Mouse (Mus musculus) neural tube, embryonic 11.5 days (tissue): Measurements from ENCODE around the gene Smox. TPM values are rescaled to one million over a fixed set of nuclear protein-coding genes. Genes with fewer than 3 reads are reported as not detected.
A peak's percentile ranks its signal among the peaks of the same experiment; 100 is the strongest.

Experiments
- ATAC-seq: fragments of 200-750 bp; cut with Nextera tagmentation; 2 replicates; pipeline ENCODE4 v1.8.0; 2017; ENCODE audit warnings: moderate number of reproducible peaks, mild to moderate bottlenecking, moderate TSS enrichment, moderate library complexity; ENCODE audit not compliant: insufficient read depth, low FRiP score, low TSS enrichment
- DNase-seq: peaks from one replicate; pipeline ENCODE4 v3.0.0-alpha.2; 2015; ENCODE audit warnings: low spot score
- H3K27ac ChIP-seq: fragments of 300-500 bp; sonication (generic); 2 replicates; pipeline ENCODE4 v1.5.1; 2014; ENCODE audit warnings: low read depth, mild to moderate bottlenecking, low read length
- H3K27me3 ChIP-seq: fragments of 300-500 bp; sonication (generic); 2 replicates; pipeline ENCODE4 v1.6.1; 2014; ENCODE audit warnings: mild to moderate bottlenecking, low read length, mixed read lengths; ENCODE audit not compliant: control insufficient read depth, insufficient read depth
- H3K36me3 ChIP-seq: fragments of 300-500 bp; sonication (generic); 2 replicates; pipeline ENCODE4 v1.6.1; 2014; ENCODE audit warnings: mild to moderate bottlenecking, low read length, moderate library complexity, mixed read lengths; ENCODE audit not compliant: control insufficient read depth, insufficient read depth
- H3K4me1 ChIP-seq: fragments of 300-500 bp; sonication (generic); 2 replicates; pipeline ENCODE4 v1.6.1; 2014; ENCODE audit warnings: low read length, mixed read lengths; ENCODE audit not compliant: control insufficient read depth, insufficient read depth
- H3K4me2 ChIP-seq: fragments of 300-500 bp; sonication (generic); 2 replicates; pipeline ENCODE4 v1.6.1; 2014; ENCODE audit warnings: low read depth, mild to moderate bottlenecking, moderate library complexity
- H3K4me3 ChIP-seq: fragments of 300-500 bp; sonication (generic); 2 replicates; pipeline ENCODE4 v1.5.1; 2014; ENCODE audit warnings: low read depth, low read length
- H3K9ac ChIP-seq: fragments of 300-500 bp; sonication (generic); 2 replicates; pipeline ENCODE4 v1.6.1; 2014; ENCODE audit warnings: mild to moderate bottlenecking, low read length
- H3K9me3 ChIP-seq: fragments of 300-500 bp; sonication (generic); 2 replicates; pipeline ENCODE4 v1.6.1; 2016; ENCODE audit warnings: low read length; ENCODE audit not compliant: control insufficient read depth
- WGBS: fragments of 180-500 bp; shearing (Covaris S2); extraction: QIAGEN DNeasy Blood & Tissue Kit; methylation state at CpG from one replicate; pipeline ENCODE4 v1.1.7; 2014; 5-methylcytosine and 5-hydroxymethylcytosine counted together
- polyA plus RNA-seq: library from polyadenylated mRNA; unstranded; fragments of >200 nt; fragmentation: Nextera tagmentation; extraction: Ambion mirVana; gene quantifications from 2 replicates; pipeline ENCODE4 v1.2.1, GENCODE M21; 2014

The Smox gene
- polyA plus RNA-seq, 1 experiment from 2014 or later = 29.7 TPM

DNA sequence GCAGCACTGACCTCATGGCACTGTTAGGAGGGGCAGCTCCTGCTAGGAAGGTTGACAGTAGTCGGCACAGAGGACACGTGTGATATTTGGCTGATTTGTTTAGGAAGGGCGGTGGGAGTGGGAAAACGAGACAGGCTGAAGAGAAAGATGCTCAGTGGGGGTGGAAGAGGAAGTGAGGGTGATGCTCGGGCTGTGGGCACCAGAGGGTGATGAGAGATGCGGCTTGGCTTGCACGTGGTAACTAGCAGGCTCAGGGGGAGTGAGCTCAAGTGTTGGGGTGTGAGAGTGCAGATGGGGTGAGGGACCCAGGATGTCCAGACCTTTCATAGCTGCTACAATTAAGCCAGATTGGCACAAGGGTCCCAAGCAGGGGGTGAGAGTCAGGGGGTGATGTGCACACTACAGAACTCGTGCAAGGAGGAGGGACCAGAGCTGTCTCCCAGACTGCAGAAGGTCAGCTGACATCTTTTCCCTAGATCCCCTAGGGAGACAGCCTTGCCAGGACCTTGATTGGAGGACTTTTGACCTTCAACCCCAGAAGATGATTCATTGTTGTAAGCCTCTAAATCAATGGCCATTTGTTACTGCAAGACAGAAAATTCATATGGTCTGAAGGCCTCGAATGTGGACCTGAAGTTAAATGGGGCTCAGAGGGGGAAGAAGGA lies 61.6 kb downstream of the Smox start:
- Histone ChIP-seq H3K36me3 (no peaks in the 10 kb centered on the region), H3K4me2 (no peak overlapping the region), H3K4me1 (no peaks in the 10 kb centered on the region), H3K27me3 (peaks cover 4% of the 10 kb centered on the region; the same call in 1 of the 2 replicates), H3K27ac (no peak overlapping the region), H3K4me3 (no peak overlapping the region), H3K9ac (no peak overlapping the region), H3K9me3 (no peaks in the 10 kb centered on the region)
- ATAC-seq = no peak
- 33% methylated on average over 9 of the region's 9 CpGs for WGBS
- no peak for DNase-seq

DNA sequence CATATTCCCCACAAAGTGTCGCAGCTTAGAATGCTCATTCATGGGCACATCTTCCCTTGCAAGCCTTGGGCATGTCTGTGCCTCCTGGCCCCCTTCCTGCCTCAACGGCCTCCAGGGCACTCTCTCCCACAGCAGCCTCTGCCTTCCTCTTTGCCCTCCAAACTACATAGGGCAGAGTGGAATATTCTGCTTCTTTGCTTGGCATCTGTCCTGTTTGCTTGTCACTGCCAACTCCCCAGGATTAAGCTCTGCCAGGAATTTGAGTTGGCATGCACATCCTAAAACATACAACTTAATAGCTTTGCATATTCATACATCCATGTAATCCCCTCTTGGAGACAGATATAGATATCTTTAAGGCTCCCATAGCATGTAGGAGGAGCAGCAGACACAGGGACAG lies 66.6 kb downstream of the Smox start:
- Histone ChIP-seq H3K36me3 (no peaks in the 10 kb centered on the region), H3K9me3 (no peaks in the 10 kb centered on the region), H3K27ac (no peak overlapping the region), H3K4me3 (no peak overlapping the region), H3K4me2 (no peak overlapping the region), H3K4me1 (peaks cover 6% of the 10 kb centered on the region; the same call in 1 of the 2 replicates), H3K9ac (no peak overlapping the region), H3K27me3 (peaks cover 43% of the 10 kb centered on the region)
- no peak for ATAC-seq
- WGBS = 75% methylated on average over 2 of the region's 2 CpGs
- no peak for DNase-seq

DNA sequence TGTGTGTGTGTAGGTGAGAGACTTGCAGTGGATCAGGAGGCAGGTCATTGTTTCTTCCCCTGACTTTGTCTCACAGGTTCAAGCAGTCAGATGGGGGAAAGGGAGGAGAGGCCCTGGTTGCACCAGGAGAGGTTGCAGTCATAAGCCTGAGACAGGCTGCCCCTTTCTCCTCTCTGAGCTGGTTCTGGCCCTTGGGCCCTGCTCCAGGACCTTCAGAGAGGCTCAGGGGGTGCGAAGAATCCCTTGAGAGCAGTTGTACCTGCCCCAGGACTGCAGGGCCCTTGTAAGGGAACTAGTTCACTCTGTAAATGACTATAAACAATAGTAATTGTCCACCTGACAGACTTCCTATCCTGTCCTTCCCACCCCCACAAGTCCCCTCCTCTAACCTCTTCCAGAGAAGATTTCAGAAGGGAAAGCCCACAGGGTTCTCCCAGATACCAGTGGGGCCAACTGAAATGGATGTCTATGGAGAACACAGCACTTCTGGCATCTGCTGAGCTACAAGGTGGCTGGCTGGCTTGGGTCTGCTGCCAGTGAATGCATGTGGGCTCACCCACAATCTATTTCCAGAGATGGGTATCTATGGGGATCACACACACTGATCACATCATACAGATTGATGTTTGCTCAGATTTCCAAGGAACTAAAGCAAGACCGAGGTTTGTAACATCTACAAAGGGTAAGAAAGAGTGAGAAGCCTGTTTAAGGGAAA lies 69.1 kb downstream of the Smox start:
- no peak for DNase-seq
- H3K9ac ChIP-seq = no peak overlapping the region
- 49% methylated on average over 2 of the region's 2 CpGs for WGBS
- H3K27ac ChIP-seq = no peak overlapping the region
- ATAC-seq = no peak
- H3K4me3 ChIP-seq = no peak overlapping the region
- peaks cover 55% of the 10 kb centered on the region for H3K27me3 ChIP-seq
- H3K36me3 ChIP-seq = no peaks in the 10 kb centered on the region
- peaks cover 7% of the 10 kb centered on the region; the same call in 1 of the 2 replicates for H3K4me1 ChIP-seq
- H3K4me2 ChIP-seq = no peak overlapping the region
- H3K9me3 ChIP-seq = no peaks in the 10 kb centered on the region

DNA sequence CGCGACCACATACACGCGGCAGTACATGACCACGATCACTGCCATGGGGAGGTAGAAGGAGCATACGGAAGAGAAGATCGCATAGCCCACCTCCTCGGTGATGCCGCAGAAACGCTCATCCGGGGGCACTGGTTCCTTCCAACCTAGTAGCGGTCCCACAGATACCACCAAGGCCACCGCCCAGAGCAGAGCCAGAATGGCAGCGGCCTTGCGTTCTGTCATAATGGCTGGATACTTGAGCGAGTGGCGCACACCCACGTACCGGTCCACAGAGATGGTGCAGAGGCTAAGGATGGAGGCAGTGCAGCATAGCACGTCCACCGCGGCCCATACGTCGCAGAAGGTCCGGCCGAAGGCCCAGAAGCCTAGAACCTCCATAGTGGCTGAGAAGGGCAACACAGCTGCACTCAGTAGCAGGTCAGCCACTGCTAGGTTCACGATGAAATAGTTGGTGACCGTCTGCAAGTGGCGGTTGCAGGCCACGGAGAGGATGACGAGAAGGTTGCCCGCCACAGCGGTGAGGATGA lies 70.1 kb downstream of the Smox start:
- no peak for DNase-seq
- Histone ChIP-seq H3K27ac (no peak overlapping the region), H3K4me2 (no peak overlapping the region; the same call in 1 of the 2 replicates), H3K36me3 (no peaks in the 10 kb centered on the region), H3K9me3 (no peaks in the 10 kb centered on the region), H3K9ac (no peak overlapping the region), H3K27me3 (peaks cover 55% of the 10 kb centered on the region), H3K4me3 (peak overlapping the region; percentile 51), H3K4me1 (peaks cover 7% of the 10 kb centered on the region; the same call in 1 of the 2 replicates)
- 2% methylated on average over 33 of the region's 33 CpGs for WGBS
- ATAC-seq = 0 out of 2 replicates have a peak, but pooled peaks have one; percentile 33

DNA sequence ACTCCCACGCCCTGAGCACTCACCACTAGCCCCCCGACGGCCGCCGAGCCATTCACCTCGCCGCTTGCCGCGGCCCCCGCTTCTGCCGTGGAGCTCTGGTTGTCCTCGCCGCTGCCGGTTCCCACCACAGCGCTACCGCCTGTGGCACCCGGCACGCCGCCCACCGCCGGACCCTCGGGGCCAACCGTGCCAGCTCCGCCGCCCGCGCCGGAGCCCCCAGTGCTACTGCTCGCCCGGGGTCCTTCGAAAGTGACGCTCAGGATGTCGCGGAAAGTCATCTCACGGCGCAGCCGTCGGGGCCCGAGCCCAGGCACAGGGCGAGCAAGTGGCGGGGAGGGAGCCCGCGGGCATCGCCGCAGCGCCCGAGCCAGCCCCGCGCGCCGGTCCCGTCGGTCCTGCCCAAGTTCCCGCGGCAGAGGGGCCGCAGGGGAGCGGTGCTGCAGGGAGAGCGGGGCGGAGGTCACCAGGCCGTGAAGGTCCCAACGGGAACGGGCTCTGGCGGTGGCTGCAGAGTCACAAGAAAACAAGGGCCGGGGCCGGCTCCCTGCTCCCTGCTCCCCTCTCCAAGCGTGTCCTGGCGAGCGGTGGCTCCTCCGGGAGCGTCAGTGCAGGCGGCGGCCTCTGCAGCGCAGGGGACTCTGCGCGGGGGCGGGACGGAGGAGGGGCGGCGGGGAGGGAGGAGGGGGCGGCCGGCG lies 70.7 kb downstream of the Smox start, which contains the start of gene Adra1d:
Gene Adra1d (minus strand): TSS at position 393 of the 695 bp plus-strand sequence.
- under 1% methylated on average over 58 of the region's 82 CpGs for WGBS
- ATAC-seq = peak; percentile 66
- no peak within 1 kb of the TSS for H3K27ac ChIP-seq

DNA sequence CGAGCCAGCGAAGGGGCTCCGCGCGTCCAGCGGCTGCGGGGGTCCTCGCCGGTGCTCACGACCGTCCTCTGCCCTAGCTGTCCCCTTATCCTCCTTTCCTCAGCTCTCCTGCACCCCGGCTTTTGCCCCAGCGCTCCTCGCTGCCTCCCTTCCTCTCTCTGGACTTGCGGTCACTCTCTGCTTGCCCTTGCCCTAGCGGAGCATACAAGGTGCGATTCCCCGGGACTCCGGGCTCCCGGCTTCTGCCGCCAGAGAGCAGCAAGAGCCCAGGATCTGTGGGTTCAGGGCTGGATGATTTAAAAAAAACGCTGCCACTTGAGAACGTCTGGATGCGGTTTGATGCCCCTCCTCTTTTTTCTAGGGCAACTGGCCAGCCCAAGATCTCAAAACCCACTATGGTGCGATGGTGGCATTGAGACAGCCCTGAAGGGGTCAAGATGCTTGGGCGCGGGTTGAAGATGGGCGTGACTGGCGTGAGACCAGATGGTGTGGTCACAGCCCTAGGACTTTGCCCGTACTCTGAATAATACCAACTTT lies 71.4 kb downstream of the Smox start:
- H3K4me3 ChIP-seq = peak overlapping the region; percentile 51
- H3K27ac ChIP-seq = no peak overlapping the region
- peak overlapping the region; percentile 75 for H3K4me2 ChIP-seq
- H3K27me3 ChIP-seq = peaks cover 55% of the 10 kb centered on the region
- peaks cover 7% of the 10 kb centered on the region; the same call in 1 of the 2 replicates for H3K4me1 ChIP-seq
- 1% methylated on average over 19 of the region's 30 CpGs for WGBS
- H3K9ac ChIP-seq = peak overlapping the region; percentile 35; the same call in 1 of the 2 replicates
- no peaks in the 10 kb centered on the region for H3K36me3 ChIP-seq
- no peaks in the 10 kb centered on the region for H3K9me3 ChIP-seq
- peak; percentile 80 for DNase-seq
- peak; percentile 39 for ATAC-seq

More for the DNA sequence above, 70.7 kb downstream of the Smox start, which contains the start of gene Adra1d:
- peaks cover 7% of the 10 kb centered on the region; the same call in 1 of the 2 replicates for H3K4me1 ChIP-seq
- peak within 1 kb of the TSS; percentile 75 for H3K4me2 ChIP-seq
- H3K9me3 ChIP-seq = no peaks in the 10 kb centered on the region
- H3K36me3 ChIP-seq = no peaks in the 10 kb centered on the region
- H3K9ac ChIP-seq = peak within 1 kb of the TSS; percentile 35
- peak within 1 kb of the TSS; percentile 51 for H3K4me3 ChIP-seq
- peaks cover 55% of the 10 kb centered on the region for H3K27me3 ChIP-seq
- peak; percentile 46 for DNase-seq

Other genes with a start within 250 kb of the Smox start
- 58.2 and 58.5 TPM in 2 replicates for gene Pank2, start 229.0 kb upstream of the Smox start, polyA plus RNA-seq
- 11.0 TPM in 2 replicates for gene Rnf24, start 138.6 kb upstream of the Smox start, polyA plus RNA-seq
- gene Adra1d, start 70.8 kb downstream of the Smox start, polyA plus RNA-seq = 0.32 and 0.36 TPM in 2 replicates